Mouse (Mus musculus) MEL-GATA-1-ER (cell line): Measurements from ENCODE around the gene Plxnc1.

Source experiments
- DNase-seq: peaks from one replicate; pipeline ENCODE4 v3.0.0-alpha.2; 2012; ENCODE audit warnings: low read depth; ENCODE audit errors: extremely low read depth

The Plxnc1 gene

DNA sequence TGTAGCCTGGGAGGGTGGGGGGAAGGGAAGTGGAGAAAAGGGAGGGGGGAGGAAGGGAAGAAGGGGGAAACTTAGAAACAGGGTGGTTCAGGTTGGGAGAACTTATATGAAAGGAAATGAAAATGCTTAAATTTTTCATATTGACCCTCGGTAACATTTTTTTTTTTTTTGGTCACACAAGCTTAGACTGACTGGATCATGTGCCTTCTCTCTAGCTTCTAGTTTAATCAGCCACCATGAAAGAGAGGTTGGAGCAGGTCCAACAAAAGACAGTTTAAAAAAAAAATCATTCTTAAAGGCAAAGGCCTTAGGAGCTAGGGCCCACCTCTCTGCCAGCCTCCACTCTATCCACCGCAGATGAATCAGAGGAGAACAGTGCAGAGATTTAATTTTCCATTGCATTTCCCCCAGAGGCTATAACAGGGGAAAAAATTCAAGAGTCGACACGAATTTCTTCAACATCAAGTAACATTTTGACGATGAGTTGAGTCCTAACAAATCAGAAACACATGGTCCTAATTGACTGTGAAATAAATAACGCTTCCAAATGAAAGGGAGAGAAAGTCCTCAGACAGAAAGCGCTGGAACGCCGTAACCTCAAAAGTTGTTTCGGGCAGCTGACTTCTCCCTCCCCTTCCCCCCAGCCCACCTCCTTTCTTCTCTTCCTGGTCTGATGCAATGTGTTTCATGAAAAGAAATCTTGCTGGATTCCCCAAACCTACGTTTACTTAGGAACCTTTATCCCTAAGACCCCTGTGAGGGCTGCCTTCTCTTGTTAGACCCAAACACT is 120.5 kb downstream of the Plxnc1 start:
- DNase-seq, result no peak

DNA sequence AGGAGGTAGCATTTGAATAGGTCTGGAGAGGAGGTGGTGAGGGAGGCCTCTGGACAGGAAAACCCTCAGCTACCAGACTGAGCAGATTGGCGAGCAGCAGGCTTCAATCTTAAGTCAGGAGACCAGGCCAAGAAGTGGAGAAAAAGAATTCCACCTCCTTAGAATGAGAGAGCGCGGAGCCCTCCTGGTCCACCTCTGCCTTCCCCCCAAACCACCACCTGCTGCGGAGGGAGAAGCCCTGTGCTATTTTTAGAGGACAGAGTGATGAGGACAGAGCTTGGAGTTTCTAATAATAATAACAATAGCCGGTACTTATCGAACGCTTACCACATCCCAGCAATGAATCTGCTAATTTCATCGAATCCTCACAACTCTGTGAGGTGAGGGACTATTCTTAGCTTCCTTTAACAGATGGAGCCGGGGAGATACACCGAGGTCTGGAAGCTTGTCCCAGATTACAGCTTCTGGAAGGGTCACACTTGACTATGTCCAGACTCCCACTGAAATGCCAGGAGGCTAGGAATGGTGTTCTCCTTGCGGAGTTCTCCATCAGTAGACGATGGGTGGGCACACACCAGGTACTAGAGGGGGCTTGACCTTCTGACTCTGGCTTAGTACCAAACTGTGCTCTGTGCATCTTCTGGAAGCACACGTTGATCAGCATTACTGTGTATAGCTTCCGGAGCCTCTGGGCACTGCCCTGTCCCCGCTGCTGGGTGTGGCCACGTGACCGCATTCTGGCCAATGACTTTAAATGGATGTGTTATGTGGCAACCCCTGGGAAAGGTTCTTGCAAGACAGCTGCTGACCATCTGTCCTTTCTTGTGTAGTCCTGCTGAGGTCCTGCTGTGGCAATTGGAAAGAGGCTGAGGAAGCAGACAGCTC is 125.6 kb downstream of the Plxnc1 start:
- DNase-seq, result no peak

DNA sequence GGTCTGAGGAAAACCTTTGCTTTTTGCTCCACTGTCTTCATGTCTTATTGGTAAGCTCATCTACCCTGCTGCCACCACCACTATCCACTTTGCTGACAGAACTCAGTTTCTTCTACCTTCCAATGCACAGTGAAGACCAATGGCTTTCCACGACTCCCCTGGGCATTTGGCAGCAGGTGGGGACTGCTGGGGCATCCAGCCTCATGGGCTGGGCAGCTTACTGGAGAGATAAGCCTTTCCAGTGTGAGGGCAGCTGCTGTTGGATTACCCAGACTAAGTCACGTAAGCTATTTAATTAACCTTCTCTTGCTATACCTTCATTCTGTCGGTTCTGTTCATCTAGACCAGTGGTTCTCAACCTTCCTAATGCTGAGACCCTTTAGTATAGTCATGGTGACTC is 126.5 kb downstream of the Plxnc1 start:
- DNase-seq, result no peak

DNA sequence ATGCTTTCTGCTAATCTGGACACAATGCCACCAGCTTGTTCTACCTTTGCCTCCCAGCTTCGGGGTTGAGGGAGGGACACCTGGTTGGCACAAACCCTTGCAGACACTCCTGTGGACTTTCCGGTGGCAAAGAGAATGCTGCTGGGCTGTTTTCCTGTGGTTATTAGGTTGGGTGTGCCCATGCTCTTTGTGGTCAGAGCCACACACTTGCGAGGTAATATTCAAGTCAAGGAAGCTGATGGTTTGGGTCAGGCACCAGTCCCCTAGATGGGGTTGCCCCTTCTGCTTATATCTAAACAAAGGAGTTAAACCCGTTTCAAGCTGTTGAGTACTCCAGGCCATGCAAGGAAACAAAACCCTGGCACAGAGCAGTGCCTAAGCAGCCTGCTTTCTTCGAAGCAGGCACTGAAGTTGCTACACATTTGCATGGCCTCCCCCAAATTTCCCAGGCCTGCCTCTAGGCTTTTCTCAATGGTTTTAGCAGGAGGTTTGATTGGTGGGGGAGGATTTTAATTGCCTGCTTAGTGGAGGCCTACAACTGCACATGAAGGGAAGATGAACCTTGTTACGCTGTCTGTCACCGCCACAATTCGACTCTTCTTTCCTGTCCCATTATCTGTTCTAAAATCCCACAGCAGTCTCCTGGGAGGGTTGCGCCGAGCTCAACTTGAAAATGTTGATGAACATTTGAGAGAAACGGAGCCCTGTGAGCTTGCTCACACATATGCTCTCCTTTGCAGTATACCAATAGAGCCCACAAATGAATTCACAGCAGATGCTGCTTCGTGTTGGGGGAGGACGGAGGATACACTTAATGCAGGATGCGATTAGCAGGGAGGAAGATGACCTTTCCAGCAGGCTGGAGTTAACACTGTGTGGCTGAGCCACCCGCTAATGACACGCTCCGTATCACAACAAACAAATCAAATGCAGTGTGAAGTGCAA is 132.5 kb downstream of the Plxnc1 start:
- DNase-seq, result no peak

DNA sequence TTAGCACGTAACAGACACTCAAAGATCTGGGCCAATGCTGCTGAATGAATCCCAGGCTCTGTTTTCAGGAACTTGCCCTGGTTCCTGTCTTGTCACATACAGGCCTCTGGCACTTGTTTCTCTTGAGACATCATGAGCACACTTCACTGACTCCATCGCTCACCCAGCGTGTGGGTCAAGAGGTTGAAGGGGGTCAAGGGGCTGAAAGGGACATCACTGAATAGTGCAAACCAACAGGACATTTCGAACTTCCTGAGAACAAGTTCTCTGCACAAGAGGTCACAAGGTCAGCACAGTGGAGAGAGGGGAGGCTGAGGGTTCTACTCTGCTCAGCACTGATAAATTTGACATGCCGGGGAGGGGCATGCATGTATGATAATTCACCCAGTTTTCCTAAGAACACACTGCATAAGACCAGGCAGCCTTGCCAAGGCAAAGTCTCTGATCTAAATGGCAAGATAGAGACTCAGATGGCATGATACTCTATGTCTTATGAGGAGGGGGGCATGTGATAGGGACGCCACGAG is 134.6 kb downstream of the Plxnc1 start:
- no peak for DNase-seq

GRCm38 (mm10) chr10:94808275-94808674 is 136.4 kb downstream of the Plxnc1 start:
- DNase-seq, result peak; percentile 70

DNA sequence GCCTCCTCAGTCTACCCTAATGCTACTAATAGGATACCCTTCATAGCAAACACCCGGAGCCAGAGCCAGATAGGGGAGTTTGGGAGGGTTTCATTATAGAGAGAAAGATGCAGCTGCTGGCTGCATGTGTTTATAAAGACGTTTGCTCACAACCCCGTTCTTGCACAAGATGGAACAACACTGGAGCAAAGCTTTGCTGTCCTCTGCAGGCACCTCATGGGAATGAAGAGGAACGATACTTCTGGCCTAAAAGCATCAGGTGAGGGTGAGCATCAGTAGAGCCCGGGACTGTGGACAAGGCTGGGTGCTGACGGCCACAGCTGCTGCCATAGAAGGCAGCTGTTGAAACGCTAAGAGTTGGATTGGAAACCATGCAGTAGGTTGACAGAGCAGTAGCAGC is 137.3 kb downstream of the Plxnc1 start:
- no peak for DNase-seq

DNA sequence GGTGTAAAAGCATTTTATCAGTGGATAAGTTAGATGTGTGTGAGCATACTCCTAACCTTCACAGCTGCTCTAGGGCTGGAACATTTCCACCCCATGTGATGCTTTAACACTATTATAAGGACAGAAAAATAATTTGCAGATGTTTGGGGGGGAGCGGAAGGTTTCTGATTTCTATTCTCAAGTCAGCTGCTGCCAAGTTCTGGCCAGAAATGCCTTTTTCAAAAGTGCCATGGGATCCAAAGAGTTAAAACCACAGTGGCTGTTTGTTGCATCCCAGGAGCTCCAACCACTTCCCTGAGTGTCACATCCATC is 139.8 kb downstream of the Plxnc1 start:
- no peak for DNase-seq

GRCm38 (mm10) chr10:94804029-94804908 is 140.4 kb downstream of the Plxnc1 start:
- no peak for DNase-seq

- DNase-seq, result peak; percentile 33
Measured at GRCm38 (mm10) chr10:94800677-94801354, 143.8 kb downstream of the Plxnc1 start.

DNA sequence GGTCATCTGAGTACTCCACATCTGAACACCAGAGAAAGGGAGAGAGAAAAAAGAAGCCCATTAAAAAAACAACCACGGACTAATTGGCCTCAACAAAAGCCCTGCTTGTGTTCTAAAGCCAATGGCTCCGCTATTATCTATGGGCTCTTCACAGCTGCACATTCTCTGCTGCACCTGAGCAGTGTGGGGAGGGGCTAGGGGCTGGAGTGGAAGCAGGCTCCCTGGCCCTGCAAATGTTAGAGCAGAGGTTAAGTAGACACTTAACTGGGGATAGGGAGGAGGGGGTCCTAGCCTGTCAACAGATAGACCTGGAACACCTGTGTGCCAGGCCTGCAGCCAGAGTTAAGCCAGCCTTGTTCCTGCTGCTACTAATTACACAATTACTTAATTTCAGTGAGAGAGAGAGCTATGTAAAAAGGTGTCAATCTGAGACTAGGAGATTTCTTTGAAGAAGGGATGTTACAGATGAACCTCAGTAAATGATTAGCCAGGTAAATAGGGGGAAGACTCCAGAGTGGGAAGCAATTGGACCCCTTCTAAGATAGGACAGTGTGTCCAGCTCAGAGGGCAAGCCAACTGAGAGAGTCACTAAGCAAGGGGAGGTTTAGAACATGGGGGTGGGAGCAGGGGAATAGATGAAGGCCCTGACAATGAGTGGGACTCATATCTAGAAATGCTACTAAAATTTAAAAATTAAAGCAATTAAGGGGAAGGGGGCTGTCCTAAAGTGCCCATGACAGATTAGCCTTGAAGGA is 145.0 kb downstream of the Plxnc1 start:
- DNase-seq, result no peak

- DNase-seq, result no peak
Measured at GRCm38 (mm10) chr10:94798128-94798527, 146.5 kb downstream of the Plxnc1 start.

- DNase-seq, result no peak
Measured at GRCm38 (mm10) chr10:94794666-94795244, 149.9 kb downstream of the Plxnc1 start.

- no peak for DNase-seq
Measured at GRCm38 (mm10) chr10:94793914-94794313, 150.7 kb downstream of the Plxnc1 start.

DNA sequence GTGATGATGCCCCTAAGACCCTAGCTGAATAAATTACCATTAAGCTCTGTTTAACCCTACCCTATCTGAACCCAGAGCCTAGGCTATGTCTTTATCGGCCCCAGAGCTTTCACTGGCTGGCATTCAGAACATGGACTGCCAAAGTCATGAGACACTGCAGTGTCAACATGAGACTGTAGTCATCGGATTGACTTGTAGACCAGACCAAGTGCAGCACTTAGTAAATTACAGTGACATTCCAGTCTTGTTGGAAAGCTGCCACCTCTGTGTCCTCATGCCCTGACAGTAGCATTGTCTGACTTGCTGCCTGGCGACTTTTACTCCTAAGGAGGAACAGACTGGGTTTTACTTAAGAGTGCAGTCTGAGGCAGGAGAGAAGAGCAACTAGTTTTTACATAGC is 155.4 kb downstream of the Plxnc1 start:
- no peak for DNase-seq

GRCm38 (mm10) chr10:94780618-94781262 is 163.9 kb downstream of the Plxnc1 start:
- DNase-seq, result no peak

DNA sequence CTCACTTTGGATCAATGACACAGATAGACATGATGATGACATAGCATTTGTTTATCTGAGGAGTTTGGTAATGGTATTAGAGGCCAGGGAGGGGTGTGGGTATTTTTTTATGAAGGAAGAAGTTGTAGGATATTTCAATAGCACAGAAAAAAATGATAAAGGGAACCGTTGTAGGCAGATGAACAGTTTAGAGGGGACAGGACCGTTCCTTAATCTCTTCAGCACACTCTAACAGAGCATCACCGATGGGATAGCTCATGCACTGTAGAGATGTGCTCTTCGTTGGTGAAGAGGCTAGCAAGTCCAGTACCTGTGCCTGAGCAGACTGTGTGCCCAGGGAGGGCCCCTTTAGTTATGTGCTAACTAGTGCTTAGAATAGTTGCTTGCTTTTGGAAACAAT is 165.3 kb downstream of the Plxnc1 start:
- no peak for DNase-seq

GRCm38 (mm10) chr10:94777576-94777975 is 167.1 kb downstream of the Plxnc1 start:
- DNase-seq, result no peak
